Mouse (Mus musculus): ENCODE data around the gene Ralgps1. TPM values are rescaled to one million over a fixed set of nuclear protein-coding genes. Genes with fewer than 3 reads are reported as not detected.
A peak's percentile ranks its signal among the peaks of the same experiment; 100 is the strongest.

Gene Ralgps1
- polyA plus RNA-seq, 1 experiment from 2014 or later = 6.9 TPM

DNA sequence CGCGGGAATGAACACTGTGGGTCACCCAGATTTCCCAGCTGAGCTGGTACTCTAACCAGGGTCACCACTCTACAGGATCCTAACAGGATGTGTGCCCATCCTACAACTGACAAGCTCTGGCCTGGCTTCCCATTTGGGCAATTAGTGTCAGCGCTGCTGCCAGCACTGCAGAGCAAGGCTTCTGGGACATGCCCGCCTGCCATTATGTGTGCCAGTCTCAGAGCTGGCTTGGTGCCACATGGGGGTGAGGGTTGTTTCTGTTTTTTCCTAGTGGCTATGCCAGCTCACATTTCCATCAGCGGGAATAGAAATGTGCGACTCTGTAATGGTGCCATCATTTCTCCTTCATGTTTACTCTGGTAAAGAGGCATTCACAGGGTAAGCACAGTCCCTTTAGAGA, 15.7 kb downstream of the Ralgps1 start:
- Histone ChIP-seq H3K36me3 (peaks cover 12% of the 10 kb centered on the region), H3K4me3 (no peak overlapping the region), H3K27me3 (ENCODE audit: low read depth, poor library complexity, severe bottlenecking) (no peaks in the 10 kb centered on the region), H3K27ac (replicated peaks) (no peak overlapping the region), H3K9me3 (replicated peaks) (no peaks in the 10 kb centered on the region), H3K4me1 (peaks cover 23% of the 10 kb centered on the region)
- 92% methylated on average over 6 of the region's 6 CpGs for WGBS
- no peak for DNase-seq (ENCODE audit: low spot score)

DNA sequence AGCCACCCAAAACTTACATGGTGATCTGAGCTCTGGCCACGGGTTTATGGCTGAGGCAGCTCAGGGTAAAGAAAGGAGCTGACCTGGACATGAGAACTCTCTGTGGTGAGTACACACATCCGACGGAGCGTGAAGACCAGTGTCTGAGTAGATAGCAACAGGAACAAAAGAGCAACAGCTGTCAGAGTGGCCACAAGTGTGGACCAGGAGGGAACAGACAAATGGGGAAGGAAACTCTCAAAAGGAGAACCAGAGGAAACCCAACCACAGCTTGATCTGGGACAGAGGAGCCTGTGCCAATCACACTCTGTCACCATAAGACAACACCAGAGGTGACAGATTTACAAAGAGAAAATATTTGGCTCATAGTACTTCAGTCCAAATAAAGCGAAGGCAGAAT, 17.9 kb downstream of the Ralgps1 start:
- Histone ChIP-seq H3K36me3 (peaks cover 3% of the 10 kb centered on the region), H3K27ac (replicated peaks) (no peak overlapping the region), H3K27me3 (ENCODE audit: low read depth, poor library complexity, severe bottlenecking) (no peaks in the 10 kb centered on the region), H3K9me3 (replicated peaks) (no peaks in the 10 kb centered on the region), H3K4me3 (no peak overlapping the region), H3K4me1 (peaks cover 23% of the 10 kb centered on the region)
- WGBS = 63% methylated on average over 5 of the region's 5 CpGs
- no peak for DNase-seq (ENCODE audit: low spot score)

DNA sequence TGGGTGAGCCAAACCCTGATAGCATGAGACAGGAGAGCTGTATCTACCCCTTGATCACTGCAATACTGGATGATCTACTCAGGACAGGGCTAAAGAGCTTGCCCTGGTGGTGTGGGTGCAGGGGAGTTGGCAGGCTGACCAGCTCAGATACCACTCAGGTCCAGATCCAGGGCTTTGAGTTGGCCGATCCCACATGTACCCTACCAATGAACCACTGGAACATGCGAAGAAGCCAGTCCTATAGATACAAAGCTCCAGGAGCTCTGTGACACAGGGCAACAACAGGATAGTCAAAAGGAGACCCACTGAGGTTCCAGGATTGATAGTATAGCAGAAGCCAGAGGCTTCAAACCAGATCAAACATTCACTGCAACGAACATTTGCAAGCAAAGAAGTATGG, 19.8 kb downstream of the Ralgps1 start:
- Histone ChIP-seq H3K4me1 (peaks cover 24% of the 10 kb centered on the region), H3K9me3 (replicated peaks) (no peaks in the 10 kb centered on the region), H3K27ac (replicated peaks) (no peak overlapping the region), H3K27me3 (ENCODE audit: low read depth, poor library complexity, severe bottlenecking) (no peaks in the 10 kb centered on the region), H3K4me3 (no peak overlapping the region), H3K36me3 (no peaks in the 10 kb centered on the region)
- no peak for DNase-seq (ENCODE audit: low spot score)
- 91% methylated on average over 3 of the region's 3 CpGs for WGBS

DNA sequence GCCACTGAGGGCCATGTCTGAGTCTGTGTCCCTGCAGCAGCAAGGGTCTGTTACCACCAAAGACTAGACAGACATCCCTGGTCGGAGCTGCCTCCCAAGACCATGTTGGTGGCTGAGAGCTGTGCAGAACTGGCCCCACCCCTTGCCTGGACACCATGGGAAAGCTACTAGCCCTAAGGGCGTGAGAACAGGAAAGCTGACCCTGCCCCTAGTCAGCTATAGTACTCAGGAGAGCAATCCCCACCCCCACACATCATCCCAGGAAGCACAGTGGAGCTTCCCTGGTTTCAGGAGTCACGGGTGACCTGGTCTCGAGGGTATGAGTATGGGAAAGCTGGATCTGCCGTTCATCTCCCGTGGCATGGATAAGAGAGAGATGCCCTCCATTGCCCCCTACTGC, 20.4 kb downstream of the Ralgps1 start:
- H3K27ac ChIP-seq (replicated peaks) = no peak overlapping the region
- no peaks in the 10 kb centered on the region for H3K9me3 ChIP-seq (replicated peaks)
- WGBS = 78% methylated on average over 6 of the region's 6 CpGs
- H3K36me3 ChIP-seq = no peaks in the 10 kb centered on the region
- no peak for DNase-seq (ENCODE audit: low spot score)
- no peaks in the 10 kb centered on the region for H3K27me3 ChIP-seq (ENCODE audit: low read depth, poor library complexity, severe bottlenecking)
- peaks cover 29% of the 10 kb centered on the region for H3K4me1 ChIP-seq
- no peak overlapping the region for H3K4me3 ChIP-seq

DNA sequence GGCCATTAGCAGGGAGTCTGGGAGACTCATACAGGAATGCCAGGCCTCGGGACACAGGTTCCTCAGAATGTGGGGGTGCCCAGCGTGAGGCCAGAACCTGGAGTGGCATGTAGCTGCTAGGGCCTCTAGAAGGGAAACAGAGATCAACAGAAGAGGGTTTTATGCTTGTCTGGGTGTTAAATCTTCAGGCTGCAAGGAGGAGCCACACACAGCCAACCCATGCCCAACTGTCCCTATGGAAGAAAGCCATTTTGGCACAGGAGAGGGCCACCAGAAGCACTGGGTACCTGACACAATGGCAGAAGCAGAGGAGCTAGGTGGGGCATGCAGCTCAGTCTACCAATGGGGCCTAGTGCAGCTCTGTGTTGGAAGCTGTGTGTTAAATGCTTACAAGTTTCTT, 21.7 kb downstream of the Ralgps1 start:
- no peak for DNase-seq (ENCODE audit: low spot score)
- Histone ChIP-seq H3K4me1 (peaks cover 43% of the 10 kb centered on the region), H3K4me3 (no peak overlapping the region), H3K27ac (replicated peaks) (no peak overlapping the region), H3K27me3 (ENCODE audit: low read depth, poor library complexity, severe bottlenecking) (0 out of 2 replicates have a peak, but pooled peaks cover 3% of the 10 kb centered on the region), H3K36me3 (no peaks in the 10 kb centered on the region), H3K9me3 (replicated peaks) (no peaks in the 10 kb centered on the region)
- 52% methylated on average over 2 of the region's 2 CpGs for WGBS

DNA sequence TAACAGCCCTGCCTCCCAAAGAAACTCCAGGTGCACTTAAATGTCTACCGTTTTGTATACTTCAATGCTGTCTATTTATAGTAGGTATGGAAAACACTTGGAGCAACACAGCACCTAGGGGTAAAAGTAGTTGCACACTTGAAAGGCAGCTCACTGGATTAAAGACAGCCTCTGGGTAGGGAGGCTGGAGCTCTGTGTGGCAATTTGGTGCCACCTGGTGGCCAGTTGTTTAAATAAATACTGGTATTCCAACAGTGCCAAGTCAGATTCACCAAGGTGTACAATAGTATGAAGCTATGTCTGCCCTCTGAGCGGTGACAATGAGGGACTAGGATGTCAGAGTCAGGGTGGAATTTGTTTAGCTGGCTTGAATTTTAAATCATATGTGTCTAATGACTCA, 22.2 kb downstream of the Ralgps1 start:
- WGBS = 30% methylated on average over 2 of the region's 2 CpGs
- Histone ChIP-seq H3K36me3 (no peaks in the 10 kb centered on the region), H3K4me1 (peaks cover 45% of the 10 kb centered on the region), H3K4me3 (no peak overlapping the region), H3K27ac (replicated peaks) (no peak overlapping the region), H3K9me3 (replicated peaks) (no peaks in the 10 kb centered on the region), H3K27me3 (ENCODE audit: low read depth, poor library complexity, severe bottlenecking) (0 out of 2 replicates have a peak, but pooled peaks cover 5% of the 10 kb centered on the region)
- peak; percentile 68 for DNase-seq (ENCODE audit: low spot score)

DNA sequence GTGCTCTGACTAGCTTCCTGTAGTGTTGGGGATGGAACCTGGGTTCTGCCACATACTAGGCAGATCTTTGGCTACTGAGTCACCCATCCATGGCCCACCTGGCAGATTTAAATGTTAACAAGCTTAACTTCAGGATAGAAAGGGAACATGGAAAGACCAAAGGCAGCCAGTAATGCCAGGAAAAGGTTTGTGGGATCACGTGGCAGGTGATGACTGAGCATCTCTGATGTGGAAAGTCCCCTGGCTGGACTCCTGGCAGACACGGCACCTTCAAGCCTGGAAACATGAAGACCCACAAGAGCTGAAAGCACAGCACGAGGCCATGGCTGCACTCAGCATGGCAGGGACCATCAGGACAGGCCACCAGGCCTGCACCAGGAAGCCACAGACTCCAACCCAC, 23.0 kb downstream of the Ralgps1 start:
- Histone ChIP-seq H3K4me1 (peaks cover 45% of the 10 kb centered on the region), H3K27me3 (ENCODE audit: low read depth, poor library complexity, severe bottlenecking) (0 out of 2 replicates have a peak, but pooled peaks cover 5% of the 10 kb centered on the region), H3K9me3 (replicated peaks) (no peaks in the 10 kb centered on the region), H3K27ac (replicated peaks) (no peak overlapping the region), H3K4me3 (no peak overlapping the region), H3K36me3 (no peaks in the 10 kb centered on the region)
- DNase-seq (ENCODE audit: low spot score) = no peak
- 89% methylated on average over 3 of the region's 3 CpGs for WGBS

DNA sequence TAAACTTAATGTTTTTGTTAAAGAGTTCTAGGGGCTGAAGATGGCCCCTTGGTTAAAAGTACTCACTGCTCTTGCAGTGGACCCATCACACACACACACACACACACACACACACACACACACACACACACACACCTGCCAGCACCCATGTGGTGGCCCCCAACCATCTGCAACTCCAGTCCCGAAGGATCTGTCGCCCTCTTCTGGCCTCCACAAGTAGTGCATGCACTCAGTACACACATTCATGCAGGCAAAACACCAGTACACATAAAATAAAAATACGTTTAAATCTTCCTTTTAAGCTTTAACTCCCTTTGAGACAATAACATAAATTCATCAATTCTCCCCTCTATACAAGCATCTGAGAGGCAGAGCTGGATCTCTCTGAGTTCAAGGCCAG, 23.7 kb downstream of the Ralgps1 start:
- Histone ChIP-seq H3K27ac (replicated peaks) (no peak overlapping the region), H3K27me3 (ENCODE audit: low read depth, poor library complexity, severe bottlenecking) (0 out of 2 replicates have a peak, but pooled peaks cover 5% of the 10 kb centered on the region), H3K4me1 (peaks cover 45% of the 10 kb centered on the region), H3K36me3 (no peaks in the 10 kb centered on the region), H3K4me3 (no peak overlapping the region), H3K9me3 (replicated peaks) (no peaks in the 10 kb centered on the region)
- peak; percentile 53 for DNase-seq (ENCODE audit: low spot score)
- WGBS = 36% methylated on average over 3 of the region's 3 CpGs

DNA sequence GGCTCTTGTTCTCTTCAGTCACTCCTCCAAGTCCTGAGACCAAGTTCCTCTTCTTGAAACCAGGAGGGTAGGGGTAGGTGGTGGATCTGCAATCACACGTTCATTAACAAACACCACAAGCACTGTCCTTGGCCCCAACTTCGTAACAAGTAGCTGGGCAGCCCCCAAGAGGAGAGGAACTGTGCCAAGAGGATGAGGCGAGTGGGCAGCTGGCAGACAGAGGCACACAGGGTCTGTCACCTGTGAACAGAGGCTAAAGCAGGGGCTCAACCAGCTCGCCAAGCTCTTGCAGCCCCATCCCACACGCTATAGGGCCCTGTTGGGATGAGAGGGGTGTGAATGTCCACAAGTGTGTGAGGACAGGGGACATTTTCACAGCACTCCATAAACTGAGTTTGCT, 24.5 kb downstream of the Ralgps1 start:
- no peak for DNase-seq (ENCODE audit: low spot score)
- H3K4me3 ChIP-seq = no peak overlapping the region
- H3K9me3 ChIP-seq (replicated peaks) = no peaks in the 10 kb centered on the region
- WGBS = 91% methylated on average over 5 of the region's 5 CpGs
- H3K4me1 ChIP-seq = peaks cover 45% of the 10 kb centered on the region
- no peaks in the 10 kb centered on the region for H3K36me3 ChIP-seq
- 0 out of 2 replicates have a peak, but pooled peaks cover 5% of the 10 kb centered on the region for H3K27me3 ChIP-seq (ENCODE audit: low read depth, poor library complexity, severe bottlenecking)
- no peak overlapping the region for H3K27ac ChIP-seq (replicated peaks)

DNA sequence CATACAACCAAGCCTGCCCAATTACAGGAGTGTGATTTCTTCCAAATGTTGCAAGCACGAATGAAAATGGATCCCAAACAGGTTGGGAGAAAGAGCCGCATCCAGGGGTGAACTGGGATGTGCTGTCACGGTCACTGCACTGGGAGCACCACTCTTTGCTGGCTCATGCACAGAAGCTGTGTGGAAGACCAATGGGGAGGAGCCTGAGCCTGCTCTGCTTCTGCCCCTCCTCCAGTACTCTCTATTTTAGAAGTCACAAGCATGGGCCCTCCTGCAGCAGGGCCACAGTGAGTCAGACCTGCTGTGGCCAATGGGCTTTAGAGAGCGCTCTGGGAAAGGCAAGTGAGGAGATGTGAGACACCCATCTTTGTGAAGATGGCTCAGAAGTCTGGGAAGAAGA, 25.3 kb downstream of the Ralgps1 start:
- Histone ChIP-seq H3K4me3 (no peak overlapping the region), H3K4me1 (peaks cover 42% of the 10 kb centered on the region), H3K27ac (replicated peaks) (no peak overlapping the region), H3K36me3 (no peaks in the 10 kb centered on the region), H3K9me3 (replicated peaks) (no peaks in the 10 kb centered on the region), H3K27me3 (ENCODE audit: low read depth, poor library complexity, severe bottlenecking) (0 out of 2 replicates have a peak, but pooled peaks cover 5% of the 10 kb centered on the region)
- DNase-seq (ENCODE audit: low spot score) = no peak
- WGBS = 87% methylated on average over 4 of the region's 4 CpGs

DNA sequence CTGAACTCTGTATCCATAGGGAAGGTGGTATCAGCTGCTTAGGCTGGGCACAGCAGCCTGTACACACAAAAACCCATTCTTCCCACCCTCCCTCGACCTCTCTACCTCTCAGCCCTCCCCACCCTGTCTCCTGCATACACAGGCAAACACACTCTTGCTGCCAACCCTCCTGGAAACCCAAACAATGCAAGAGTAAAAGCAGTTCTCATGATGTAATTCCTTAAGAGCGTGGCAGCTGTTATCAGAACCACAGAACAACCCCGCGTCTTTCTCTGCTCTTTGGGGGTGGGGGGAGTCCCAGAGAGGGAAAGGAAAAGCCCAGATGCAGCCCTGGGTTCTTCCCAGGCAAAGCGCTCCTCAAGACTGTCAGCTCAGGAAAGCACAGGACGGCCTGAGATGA, 25.8 kb downstream of the Ralgps1 start:
- 78% methylated on average over 6 of the region's 6 CpGs for WGBS
- no peaks in the 10 kb centered on the region for H3K9me3 ChIP-seq (replicated peaks)
- H3K27me3 ChIP-seq (ENCODE audit: low read depth, poor library complexity, severe bottlenecking) = 0 out of 2 replicates have a peak, but pooled peaks cover 5% of the 10 kb centered on the region
- H3K4me1 ChIP-seq = peaks cover 41% of the 10 kb centered on the region
- H3K4me3 ChIP-seq = no peak overlapping the region
- DNase-seq (ENCODE audit: low spot score) = no peak
- H3K27ac ChIP-seq (replicated peaks) = no peak overlapping the region
- H3K36me3 ChIP-seq = no peaks in the 10 kb centered on the region

DNA sequence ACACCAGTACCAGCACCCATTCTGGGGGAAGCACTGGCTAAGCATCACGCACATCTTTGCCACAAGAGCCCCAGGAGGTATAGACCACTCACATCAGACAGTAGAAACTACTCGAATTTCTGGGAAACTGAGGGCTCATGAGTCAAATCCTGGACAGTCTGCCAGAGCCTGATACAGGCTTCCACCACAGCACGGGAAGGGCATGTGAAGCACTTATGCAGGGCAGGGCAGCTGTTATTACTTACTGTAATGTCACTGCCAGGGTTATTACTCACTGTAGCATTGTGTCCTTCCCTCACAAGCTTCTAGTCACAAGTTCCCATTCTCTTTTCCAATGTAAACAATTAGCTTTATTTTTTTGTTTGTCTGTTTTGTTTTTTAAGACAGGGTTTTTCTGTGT, 27.9 kb downstream of the Ralgps1 start:
- Histone ChIP-seq H3K9me3 (replicated peaks) (no peaks in the 10 kb centered on the region), H3K36me3 (no peaks in the 10 kb centered on the region), H3K4me3 (no peak overlapping the region), H3K27ac (replicated peaks) (no peak overlapping the region; the same call in 1 of the 2 replicates), H3K4me1 (peaks cover 47% of the 10 kb centered on the region), H3K27me3 (ENCODE audit: low read depth, poor library complexity, severe bottlenecking) (0 out of 2 replicates have a peak, but pooled peaks cover 5% of the 10 kb centered on the region)
- 80% methylated on average over 3 of the region's 3 CpGs for WGBS
- DNase-seq (ENCODE audit: low spot score) = no peak

DNA sequence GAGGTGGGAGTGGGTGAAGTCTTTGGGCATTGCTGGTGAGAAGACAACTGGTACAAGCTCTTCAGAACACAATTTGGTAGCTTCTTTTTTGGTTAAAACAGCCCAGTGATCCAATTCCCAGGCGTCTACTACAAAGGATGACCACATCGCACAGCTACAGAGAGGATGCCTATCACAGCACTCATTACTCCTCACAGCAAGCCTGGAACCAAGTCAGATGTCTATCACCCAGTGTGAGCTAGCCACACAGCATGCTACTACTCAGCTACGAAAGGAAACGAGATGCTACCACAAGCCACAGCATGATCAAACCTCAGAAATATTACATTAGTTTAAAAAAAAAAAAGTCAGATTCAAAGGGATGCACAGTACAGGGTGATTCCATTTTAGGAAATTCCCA, 29.1 kb downstream of the Ralgps1 start:
- 0 out of 2 replicates have a peak, but pooled peaks cover 5% of the 10 kb centered on the region for H3K27me3 ChIP-seq (ENCODE audit: low read depth, poor library complexity, severe bottlenecking)
- no peak for DNase-seq (ENCODE audit: low spot score)
- H3K4me3 ChIP-seq = no peak overlapping the region
- H3K27ac ChIP-seq (replicated peaks) = no peak overlapping the region
- WGBS = 92% methylated on average over 4 of the region's 4 CpGs
- H3K9me3 ChIP-seq (replicated peaks) = no peaks in the 10 kb centered on the region
- peaks cover 51% of the 10 kb centered on the region for H3K4me1 ChIP-seq
- no peaks in the 10 kb centered on the region for H3K36me3 ChIP-seq

DNA sequence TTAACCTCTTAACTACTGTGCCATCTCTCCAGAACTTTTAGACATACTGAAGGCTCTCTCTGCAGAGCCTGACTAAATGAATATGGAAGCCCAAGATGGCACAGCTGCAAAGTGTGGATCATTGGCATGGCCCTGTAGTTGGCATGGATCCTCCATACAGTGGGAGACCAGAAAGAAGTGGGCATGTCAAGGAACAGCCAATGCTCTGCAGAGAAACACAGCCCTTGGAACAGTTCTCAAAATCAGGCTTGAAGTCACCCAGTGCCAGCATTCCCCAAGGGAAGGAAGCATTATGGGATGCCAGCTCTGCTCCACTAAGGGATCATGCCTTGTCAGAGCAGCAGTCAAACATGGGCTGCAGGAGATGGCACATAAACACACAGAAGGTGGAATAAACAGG, 35.5 kb downstream of the Ralgps1 start:
- no peaks in the 10 kb centered on the region for H3K27me3 ChIP-seq (ENCODE audit: low read depth, poor library complexity, severe bottlenecking)
- peaks cover 7% of the 10 kb centered on the region; the same call in 1 of the 2 replicates for H3K9me3 ChIP-seq (replicated peaks)
- no peak for DNase-seq (ENCODE audit: low spot score)
- peaks cover 10% of the 10 kb centered on the region; the same call in 1 of the 2 replicates for H3K4me1 ChIP-seq
- H3K4me3 ChIP-seq = no peak overlapping the region
- no peak overlapping the region for H3K27ac ChIP-seq (replicated peaks)
- H3K36me3 ChIP-seq = peaks cover 20% of the 10 kb centered on the region
